In genomic region chr4:133468080-133468479, GRCm38 (mm10) we compare ENCODE assay signal across 8 mouse cellular contexts. TPM values are rescaled to one million over a fixed set of nuclear protein-coding genes. Genes with fewer than 3 reads are reported as not detected.
A peak's percentile ranks its signal among the peaks of the same experiment; 100 is the strongest.
DNase-seq lines count a peak whose midpoint lies in the region; ATAC-seq and TF ChIP-seq lines count a peak whose summit lies in the region.

No protein-coding gene starts in this region.

- no peak for ATAC-seq in G1E (ENCODE audit: extremely low read depth, insufficient number of reproducible peaks, low FRiP score, poor library complexity, severe bottlenecking)
- peak; percentile 51; the same call in 1 of the 2 replicates for ATAC-seq in forebrain, embryonic 15.5 days (replicated peaks)
- ATAC-seq in lung, embryonic 16.5 days (ENCODE audit: low read depth) = peak; percentile 88

- no peak overlapping the region for H3K27ac ChIP-seq in forebrain, embryonic 15.5 days (replicated peaks)
- H3K27ac ChIP-seq in lung, embryonic 16.5 days (ENCODE audit: low read length) = no peak overlapping the region

- WGBS in forebrain, embryonic 15.5 days = under 1% methylated on average over 27 of the region's 27 CpGs
- WGBS in lung, embryonic 16.5 days = under 1% methylated on average over 27 of the region's 27 CpGs

- peak overlapping the region; percentile 48 for H3K9ac ChIP-seq in forebrain, embryonic 15.5 days (replicated peaks)
- peak overlapping the region; percentile 70 for H3K9ac ChIP-seq in lung, embryonic 16.5 days (ENCODE audit: low read length)

- H3K36me3 ChIP-seq in G1E (replicated peaks) = no peaks in the 10 kb centered on the region
- no peaks in the 10 kb centered on the region for H3K36me3 ChIP-seq in forebrain, embryonic 15.5 days
- H3K36me3 ChIP-seq in lung, embryonic 16.5 days (ENCODE audit: control insufficient read depth, insufficient read depth, low read length) = no peaks in the 10 kb centered on the region

- no peak for TF ChIP-seq CTCF in G1E (IDR thresholded peaks at IDR 0.05; ENCODE audit: low read depth, low read length)

- H3K4me3 ChIP-seq in G1E (ENCODE audit: low read depth, low read length) = peak overlapping the region; percentile 67; the same call in 1 of the 2 replicates
- H3K4me3 ChIP-seq in forebrain, embryonic 15.5 days = peak overlapping the region; percentile 49
- H3K4me3 ChIP-seq in lung, embryonic 16.5 days (ENCODE audit: low read length) = peak overlapping the region; percentile 62

- H3K27me3 ChIP-seq in G1E (ENCODE audit: insufficient read depth, low read length) = peaks cover 42% of the 10 kb centered on the region
- 0 out of 2 replicates have a peak, but pooled peaks cover 5% of the 10 kb centered on the region for H3K27me3 ChIP-seq in forebrain, embryonic 15.5 days
- no peaks in the 10 kb centered on the region for H3K27me3 ChIP-seq in lung, embryonic 16.5 days (ENCODE audit: control insufficient read depth, insufficient read depth, low read depth, low read length)

- peak; percentile 59 for DNase-seq in G1E (ENCODE audit: low spot score)
- peak; percentile 74 for DNase-seq in cerebellum, adult 11 months
- DNase-seq in heart, postnatal 4 days = peak; percentile 88
- DNase-seq in layer of hippocampus, adult 9-11 months = peak; percentile 79
- DNase-seq in ovary, postnatal 14 days (ENCODE audit: low spot score) = peak; percentile 51
- DNase-seq in thymus, postnatal 25 days = peak; percentile 66

- peak overlapping the region; percentile 92 for H3K4me2 ChIP-seq in forebrain, embryonic 15.5 days (replicated peaks)
- H3K4me2 ChIP-seq in lung, embryonic 16.5 days (ENCODE audit: low read depth, low read length) = peak overlapping the region; percentile 98

- H3K4me1 ChIP-seq in G1E (ENCODE audit: insufficient read depth, low read depth, low read length) = peaks cover 13% of the 10 kb centered on the region
- H3K4me1 ChIP-seq in forebrain, embryonic 15.5 days = peaks cover 7% of the 10 kb centered on the region
- peaks cover 8% of the 10 kb centered on the region; the same call in 1 of the 2 replicates for H3K4me1 ChIP-seq in lung, embryonic 16.5 days (replicated peaks; ENCODE audit: control insufficient read depth, insufficient read depth, low read length)

- H3K9me3 ChIP-seq in G1E (replicated peaks) = 0 out of 2 replicates have a peak, but pooled peaks cover 3% of the 10 kb centered on the region
- H3K9me3 ChIP-seq in forebrain, embryonic 15.5 days = no peaks in the 10 kb centered on the region
- H3K9me3 ChIP-seq in lung, embryonic 16.5 days (ENCODE audit: control insufficient read depth, low read length) = peaks cover 6% of the 10 kb centered on the region

RNA-seq across cellular contexts. Expression of gene Tent5b, which starts 11.9 kb away (rescaled TPM):
- total RNA-seq in G1E (2014; fragmentation: Nextera tagmentation) (not detected in 2 replicates), G1E (2017) (not detected in 2 replicates)
- polyA plus RNA-seq in G1E (2012) = not detected in 2 replicates
- polyA plus RNA-seq in forebrain, embryonic 15.5 days (2015; fragmentation: Nextera tagmentation; extraction: Ambion mirVana) = 0.11 and 0.13 TPM in 2 replicates
- 1 to 10 TPM; 1.9 to 3.1 TPM for total RNA-seq in heart, postnatal 4 days (2021)
- 1.6 and 1.9 TPM in 2 replicates for polyA plus RNA-seq in lung, embryonic 16.5 days (2015; fragmentation: Nextera tagmentation; extraction: Ambion mirVana)

RNA-seq across cellular contexts. Expression of gene Trnp1, which starts 30.3 kb away (rescaled TPM):
- total RNA-seq in G1E (2014; fragmentation: Nextera tagmentation) (not detected in 2 replicates), G1E (2017) (0.16 TPM in 1 of 2 replicates, not detected in the other)
- polyA plus RNA-seq in G1E (2012) = not detected in 2 replicates
- 7.9 and 9.0 TPM in 2 replicates for polyA plus RNA-seq in forebrain, embryonic 15.5 days (2015; fragmentation: Nextera tagmentation; extraction: Ambion mirVana)
- 1 to 10 TPM; 1.4 to 2.4 TPM for total RNA-seq in heart, postnatal 4 days (2021)
- polyA plus RNA-seq in lung, embryonic 16.5 days (2015; fragmentation: Nextera tagmentation; extraction: Ambion mirVana) = 0.18 and 0.79 TPM in 2 replicates

RNA-seq across cellular contexts. Expression of gene Kdf1, which starts 50.7 kb away (rescaled TPM):
- total RNA-seq in G1E (2014; fragmentation: Nextera tagmentation) (not detected in 2 replicates), G1E (2017) (0.06 TPM in 1 of 2 replicates, not detected in the other)
- polyA plus RNA-seq in G1E (2012) = not detected in 2 replicates
- 0.18 and 0.41 TPM in 2 replicates for polyA plus RNA-seq in forebrain, embryonic 15.5 days (2015; fragmentation: Nextera tagmentation; extraction: Ambion mirVana)
- total RNA-seq in heart, postnatal 4 days (2021) = not detected
- polyA plus RNA-seq in lung, embryonic 16.5 days (2015; fragmentation: Nextera tagmentation; extraction: Ambion mirVana) = 30.4 and 33.3 TPM in 2 replicates

Comparison
In these comparisons a context has a peak if more than half of its experiments do, and no peak if none do; other contexts are left out.
1. RNA of gene Kdf1, which starts 50.7 kb away (polyA plus RNA-seq): 30.4 to 33.3 TPM in lung, embryonic 16.5 days; 0.18 to 0.41 TPM in forebrain, embryonic 15.5 days and not detected in G1E; every median in the first group is over 10 times any median in the second.
2. Peak in every context shown above with its lines, with median percentiles within 50 percentile points of each other: DNase-seq and H3K4me3 ChIP-seq.